Mouse (Mus musculus) liver, postnatal 0 days (tissue): ENCODE measurements at regions not wholly inside any gene's neighbourhood (a gene's known extent, or its start where the extent isn't known, plus 50 kb on each side); places are given as distances from the start of the nearest gene placed in this dataset.

Experiments
- ATAC-seq: fragments of 200-750 bp; cut with Nextera tagmentation; 2 replicates; pipeline ENCODE4 v1.8.0; 2017; ENCODE audit warnings: mild to moderate bottlenecking, moderate library complexity
- DNase-seq: peaks from one replicate; pipeline ENCODE4 v3.0.0-alpha.2; 2016
- H3K27ac ChIP-seq: fragments of 300-500 bp; sonication (generic); 2 replicates; pipeline ENCODE4 v1.5.1; 2014; ENCODE audit warnings: antibody characterized with exemption, moderate library complexity, mild to moderate bottlenecking, low read depth
- H3K27me3 ChIP-seq: fragments of 300-500 bp; sonication (generic); 2 replicates; pipeline ENCODE4 v1.6.1; 2014; ENCODE audit warnings: low read length, control low read depth, mixed read lengths; ENCODE audit not compliant: insufficient read depth
- H3K36me3 ChIP-seq: fragments of 300-500 bp; sonication (generic); replicated peaks from 2 replicates; pipeline ENCODE4 v1.6.1; 2014; ENCODE audit warnings: mild to moderate bottlenecking, control low read depth, low read length, moderate library complexity, mixed read lengths; ENCODE audit not compliant: insufficient read depth
- H3K4me1 ChIP-seq: fragments of 300-500 bp; sonication (generic); 2 replicates; pipeline ENCODE4 v1.6.1; 2014; ENCODE audit warnings: antibody characterized with exemption, mild to moderate bottlenecking, control low read depth; ENCODE audit not compliant: insufficient read depth
- H3K4me2 ChIP-seq: fragments of 300-500 bp; sonication (generic); 2 replicates; pipeline ENCODE4 v1.6.1; 2014; ENCODE audit warnings: low read depth, mild to moderate bottlenecking, low read length, moderate library complexity, mixed read lengths
- H3K4me3 ChIP-seq: fragments of 300-500 bp; sonication (generic); 2 replicates; pipeline ENCODE4 v1.5.1; 2014; ENCODE audit warnings: low read depth, low read length
- H3K9ac ChIP-seq: fragments of 300-500 bp; sonication (generic); replicated peaks from 2 replicates; pipeline ENCODE4 v1.6.1; 2014; ENCODE audit warnings: mild to moderate bottlenecking, moderate library complexity
- H3K9me3 ChIP-seq: fragments of 300-500 bp; sonication (generic); 2 replicates; pipeline ENCODE4 v1.6.1; 2016; ENCODE audit warnings: mild to moderate bottlenecking, control low read depth, low read length, mixed read lengths
- CTCF ChIP-seq: sonication (generic); IDR thresholded peaks from 2 replicates; pipeline ENCODE4 v1.5.1; 2016; ENCODE audit warnings: antibody characterized with exemption, low read depth
- EP300 ChIP-seq: IDR thresholded peaks from 2 replicates; pipeline ENCODE4 v1.6.1; 2016; ENCODE audit warnings: antibody characterized with exemption, low read depth, mild to moderate bottlenecking
- WGBS: fragments of 180-500 bp; shearing (Covaris S2); extraction: QIAGEN DNeasy Blood & Tissue Kit; methylation state at CpG from one replicate; pipeline ENCODE4 v1.1.7; 2014; ENCODE audit not compliant: insufficient replicate concordance; 5-methylcytosine and 5-hydroxymethylcytosine counted together

- Histone ChIP-seq H3K36me3 (no peaks in the 10 kb centered on the region), H3K4me3 (no peak overlapping the region), H3K9ac (no peak overlapping the region), H3K27me3 (no peaks in the 10 kb centered on the region), H3K27ac (no peak overlapping the region), H3K9me3 (0 out of 2 replicates have a peak, but pooled peaks cover 6% of the 10 kb centered on the region), H3K4me2 (no peak overlapping the region), H3K4me1 (no peaks in the 10 kb centered on the region)
- no peak for DNase-seq
- ATAC-seq = no peak
- TF ChIP-seq CTCF (peak; percentile 34), EP300 (no peak)
- 37% methylated on average over 2 of the region's 2 CpGs for WGBS
Observed at GRCm38 (mm10) chr8:104033148-104033547, 68.3 kb upstream of the Cdh5 start.

- H3K4me1 ChIP-seq = no peaks in the 10 kb centered on the region
- no peak for TF ChIP-seq CTCF
- TF ChIP-seq EP300 = no peak
- H3K36me3 ChIP-seq = no peaks in the 10 kb centered on the region
- 0 out of 2 replicates have a peak, but pooled peaks cover 6% of the 10 kb centered on the region for H3K9me3 ChIP-seq
- no peak overlapping the region for H3K4me2 ChIP-seq
- ATAC-seq (no peak), DNase-seq (no peak)
- no peak overlapping the region for H3K27ac ChIP-seq
- WGBS = 50% methylated on average over 3 of the region's 3 CpGs
- no peak overlapping the region for H3K9ac ChIP-seq
- H3K27me3 ChIP-seq = no peaks in the 10 kb centered on the region
- H3K4me3 ChIP-seq = no peak overlapping the region
Observed at GRCm38 (mm10) chr8:104034286-104034685, 67.1 kb upstream of the Cdh5 start.

DNA sequence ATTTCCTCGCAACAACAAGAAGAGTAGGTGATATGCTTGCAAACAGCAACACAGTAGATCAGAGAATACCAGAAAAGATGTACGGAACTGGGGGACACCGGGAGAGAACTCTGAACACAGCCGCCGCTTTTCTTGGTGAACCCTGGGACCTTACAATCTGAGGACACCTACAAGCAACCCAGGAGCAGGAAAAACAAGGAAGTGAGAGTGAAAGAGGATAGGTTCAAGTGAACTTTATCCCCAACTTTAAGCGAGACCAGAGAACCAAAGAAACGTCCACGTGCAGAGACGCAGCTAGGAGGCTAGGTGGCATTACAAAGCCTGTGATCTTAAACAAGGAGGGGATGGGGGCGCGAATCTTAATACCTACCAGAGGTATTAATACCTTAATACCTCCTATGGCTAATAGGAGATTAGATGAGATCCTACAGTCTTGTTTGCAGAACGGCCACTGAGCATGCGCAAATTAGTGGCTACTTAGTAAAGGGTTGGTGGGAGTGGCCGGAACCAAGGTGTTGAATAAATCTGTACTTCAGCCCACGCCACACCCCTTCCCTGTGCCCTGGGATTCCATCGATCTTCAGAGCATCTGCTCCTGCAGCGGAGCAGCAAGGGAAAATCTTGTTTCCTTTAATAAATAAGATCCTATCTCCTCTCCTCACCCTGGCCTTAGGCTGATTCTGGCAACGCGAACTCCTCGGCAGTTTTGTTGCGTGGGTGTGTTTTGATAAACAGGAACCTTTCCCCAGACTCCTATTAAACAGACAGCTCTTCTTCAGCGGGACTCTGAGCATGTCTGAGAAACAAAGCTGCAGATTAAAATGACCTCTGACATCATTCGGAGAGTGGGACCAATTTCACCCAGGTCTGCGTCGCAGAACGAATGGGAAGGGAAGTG lies 64.6 kb upstream of the Cdh5 start:
- H3K27me3 ChIP-seq = no peaks in the 10 kb centered on the region
- H3K4me3 ChIP-seq = no peak overlapping the region
- no peak for ATAC-seq
- H3K27ac ChIP-seq = no peak overlapping the region
- H3K9ac ChIP-seq = no peak overlapping the region
- 71% methylated on average over 26 of the region's 26 CpGs for WGBS
- DNase-seq = no peak
- H3K36me3 ChIP-seq = no peaks in the 10 kb centered on the region
- no peaks in the 10 kb centered on the region for H3K4me1 ChIP-seq
- TF ChIP-seq CTCF = no peak
- TF ChIP-seq EP300 = no peak
- H3K9me3 ChIP-seq = no peaks in the 10 kb centered on the region
- no peak overlapping the region for H3K4me2 ChIP-seq

DNA sequence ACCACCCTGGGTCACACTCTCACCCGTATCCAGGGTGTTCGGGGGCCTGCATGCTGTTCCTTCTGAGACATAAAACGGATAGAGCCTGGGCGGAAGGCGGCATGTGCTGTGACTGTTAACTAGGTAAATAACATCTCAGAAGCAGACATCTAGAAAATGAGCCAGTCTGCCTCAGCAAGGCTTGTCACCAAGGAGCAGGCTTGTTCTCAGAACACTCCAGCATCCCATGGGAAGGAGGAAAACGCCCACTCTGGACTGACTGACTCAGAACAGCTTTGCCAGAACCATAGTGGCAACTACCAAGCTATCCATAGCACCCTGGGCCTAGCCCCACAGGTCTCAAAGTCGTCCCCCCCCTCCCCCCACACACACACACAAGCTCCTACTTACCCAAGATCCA lies 63.8 kb upstream of the Cdh5 start:
- no peaks in the 10 kb centered on the region for H3K36me3 ChIP-seq
- TF ChIP-seq EP300 (no peak), CTCF (no peak)
- no peak overlapping the region for H3K4me2 ChIP-seq
- H3K4me1 ChIP-seq = no peaks in the 10 kb centered on the region
- WGBS = 75% methylated on average over 7 of the region's 7 CpGs
- no peak overlapping the region for H3K27ac ChIP-seq
- no peaks in the 10 kb centered on the region for H3K9me3 ChIP-seq
- H3K27me3 ChIP-seq = no peaks in the 10 kb centered on the region
- no peak overlapping the region for H3K4me3 ChIP-seq
- H3K9ac ChIP-seq = no peak overlapping the region
- no peak for ATAC-seq
- no peak for DNase-seq

- no peak overlapping the region for H3K27ac ChIP-seq
- no peaks in the 10 kb centered on the region for H3K9me3 ChIP-seq
- DNase-seq = no peak
- H3K4me3 ChIP-seq = no peak overlapping the region
- no peaks in the 10 kb centered on the region for H3K36me3 ChIP-seq
- 31% methylated on average over 12 of the region's 12 CpGs for WGBS
- no peaks in the 10 kb centered on the region for H3K27me3 ChIP-seq
- no peaks in the 10 kb centered on the region for H3K4me1 ChIP-seq
- TF ChIP-seq EP300 = no peak
- TF ChIP-seq CTCF = no peak
- ATAC-seq = 0 out of 2 replicates have a peak, but pooled peaks have one; percentile 29
- 0 out of 2 replicates have a peak overlapping the region, but pooled peaks have one; percentile 30 for H3K4me2 ChIP-seq
- H3K9ac ChIP-seq = no peak overlapping the region
Observed at GRCm38 (mm10) chr8:104039526-104039925, 61.9 kb upstream of the Cdh5 start.

DNA sequence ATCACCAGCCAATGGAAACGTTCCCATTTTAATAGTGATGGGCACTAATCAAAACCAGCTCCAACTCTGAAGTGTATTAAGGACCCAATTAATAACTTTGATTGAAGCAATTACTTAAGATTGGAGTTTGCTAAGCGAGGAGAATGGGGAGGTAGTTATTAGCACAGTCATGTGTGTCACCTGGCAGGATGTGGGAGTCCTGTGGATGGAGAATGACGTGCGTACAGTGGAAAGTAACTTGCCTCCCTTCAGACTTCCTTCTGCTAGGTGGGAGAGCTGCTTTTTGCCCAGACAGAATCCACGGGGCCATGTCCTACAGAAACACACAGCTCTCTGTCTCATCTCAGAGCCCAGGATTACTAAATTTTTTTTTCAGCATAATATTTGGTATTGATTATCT lies 59.9 kb upstream of the Cdh5 start:
- ATAC-seq = no peak
- WGBS = 68% methylated on average over 5 of the region's 5 CpGs
- no peak overlapping the region for H3K4me2 ChIP-seq
- H3K9me3 ChIP-seq = no peaks in the 10 kb centered on the region
- no peaks in the 10 kb centered on the region for H3K36me3 ChIP-seq
- H3K4me3 ChIP-seq = no peak overlapping the region
- H3K27ac ChIP-seq = no peak overlapping the region
- H3K4me1 ChIP-seq = no peaks in the 10 kb centered on the region
- TF ChIP-seq CTCF (no peak), EP300 (no peak)
- H3K27me3 ChIP-seq = no peaks in the 10 kb centered on the region
- no peak for DNase-seq
- no peak overlapping the region for H3K9ac ChIP-seq
